ENCODE assay signal across 8 mouse cellular contexts in the genomic region with DNA sequence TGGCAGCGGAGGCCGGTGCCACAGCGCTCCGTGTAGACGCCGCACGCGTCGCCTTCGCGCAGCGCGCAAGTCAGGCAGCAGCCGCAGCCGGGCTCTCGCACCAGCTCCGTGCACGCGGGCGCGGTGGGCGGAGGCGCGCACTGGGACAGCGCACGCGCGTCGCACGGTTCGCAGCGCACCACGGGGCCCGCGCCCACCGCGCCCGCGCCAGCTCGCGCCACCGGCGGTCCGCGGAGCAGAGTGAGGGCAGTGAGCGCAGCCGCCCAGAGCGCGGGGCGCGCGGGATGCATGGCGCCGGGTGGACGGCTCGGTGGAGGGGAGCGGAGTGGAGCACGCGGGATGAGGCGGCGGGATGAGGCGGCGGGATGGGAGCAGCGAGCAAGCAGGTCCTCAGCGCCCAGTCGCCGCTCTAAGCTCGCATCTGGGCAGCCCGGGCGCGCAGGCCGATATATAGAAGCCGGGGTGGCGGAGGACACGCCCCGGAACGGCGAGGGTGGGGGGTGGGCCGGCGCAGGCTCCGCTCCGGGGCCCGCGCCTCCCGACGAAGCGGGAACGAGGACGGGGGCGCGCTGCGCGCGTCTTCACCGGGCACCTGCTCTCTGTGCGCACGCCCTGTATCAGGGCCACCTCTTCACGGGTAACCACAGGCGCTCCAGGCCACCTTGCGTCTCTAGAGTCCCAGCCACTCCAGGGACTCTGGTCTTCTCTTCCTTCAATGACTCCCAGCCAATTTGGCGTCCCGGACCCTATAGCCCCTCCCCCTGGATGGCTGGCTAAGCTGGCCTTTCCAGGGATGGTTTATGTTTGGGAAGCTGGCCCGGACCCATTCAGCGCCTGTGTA. TPM values are rescaled to one million over a fixed set of nuclear protein-coding genes. Genes with fewer than 3 reads are reported as not detected.
DNase-seq lines count a peak whose midpoint lies in the region; ATAC-seq and TF ChIP-seq lines count a peak whose summit lies in the region.

A gene (minus strand): TSS at position 423 of the 841 bp plus-strand sequence.

- DNase-seq in adrenal gland, postnatal 14 days = peak; percentile 52
- DNase-seq in forebrain, embryonic 10.5 days (ENCODE audit: extremely low spot score, low spot score) = peak; percentile 69
- DNase-seq in kidney, postnatal 36 days = peak; percentile 56 to 79
- DNase-seq in retina, postnatal 1 day = peak; percentile 77

- no peak within 1 kb of the TSS for H3K27ac ChIP-seq in ES-Bruce4 (ENCODE audit: insufficient read depth, low read length)
- H3K27ac ChIP-seq in forebrain, embryonic 10.5 days = peak within 1 kb of the TSS; percentile 89
- no peak within 1 kb of the TSS for H3K27ac ChIP-seq in heart, embryonic 12.5 days (ENCODE audit: poor library complexity, severe bottlenecking)
- 0 out of 2 replicates have a peak within 1 kb of the TSS, but pooled peaks have one; percentile 45 for H3K27ac ChIP-seq in liver, embryonic 12.5 days

- H3K27me3 ChIP-seq in ES-Bruce4 (ENCODE audit: control insufficient read depth, insufficient read depth, low read length, poor library complexity, severe bottlenecking) = no peaks in the 10 kb centered on the region; the same call in 1 of the 2 replicates
- peaks cover 47% of the 10 kb centered on the region for H3K27me3 ChIP-seq in forebrain, embryonic 10.5 days (ENCODE audit: poor library complexity, severe bottlenecking)
- peaks cover 34% of the 10 kb centered on the region for H3K27me3 ChIP-seq in heart, embryonic 12.5 days (replicated peaks)
- peaks cover 57% of the 10 kb centered on the region for H3K27me3 ChIP-seq in liver, embryonic 12.5 days (replicated peaks)

- peak within 1 kb of the TSS; percentile 81 for H3K4me3 ChIP-seq in ES-Bruce4 (ENCODE audit: low read depth, low read length)
- peak within 1 kb of the TSS; percentile 73 for H3K4me3 ChIP-seq in forebrain, embryonic 10.5 days
- H3K4me3 ChIP-seq in heart, embryonic 12.5 days = peak within 1 kb of the TSS; percentile 63
- H3K4me3 ChIP-seq in liver, embryonic 12.5 days = peak within 1 kb of the TSS; percentile 52

- H3K4me1 ChIP-seq in ES-Bruce4 (ENCODE audit: control insufficient read depth, insufficient read depth, low read length) = no peaks in the 10 kb centered on the region
- peaks cover 42% of the 10 kb centered on the region for H3K4me1 ChIP-seq in forebrain, embryonic 10.5 days
- peaks cover 27% of the 10 kb centered on the region for H3K4me1 ChIP-seq in heart, embryonic 12.5 days (replicated peaks)
- H3K4me1 ChIP-seq in liver, embryonic 12.5 days = 0 out of 2 replicates have a peak, but pooled peaks cover 6% of the 10 kb centered on the region

- WGBS in forebrain, embryonic 10.5 days = 2% methylated on average over 102 of the region's 104 CpGs
- under 1% methylated on average over 103 of the region's 104 CpGs for WGBS in heart, embryonic 12.5 days
- under 1% methylated on average over 85 of the region's 104 CpGs for WGBS in liver, embryonic 12.5 days (ENCODE audit: insufficient replicate concordance)

- H3K9me3 ChIP-seq in ES-Bruce4 (replicated peaks; ENCODE audit: control insufficient read depth, insufficient read depth, low read length, poor library complexity, severe bottlenecking) = no peaks in the 10 kb centered on the region
- no peaks in the 10 kb centered on the region for H3K9me3 ChIP-seq in forebrain, embryonic 10.5 days
- no peaks in the 10 kb centered on the region for H3K9me3 ChIP-seq in heart, embryonic 12.5 days (replicated peaks)
- H3K9me3 ChIP-seq in liver, embryonic 12.5 days (replicated peaks) = no peaks in the 10 kb centered on the region

- peak within 1 kb of the TSS; percentile 95 for H3K4me2 ChIP-seq in heart, embryonic 12.5 days
- H3K4me2 ChIP-seq in liver, embryonic 12.5 days = peak within 1 kb of the TSS; percentile 68

- TF ChIP-seq CTCF in ES-Bruce4 (IDR thresholded peaks at IDR 0.05; ENCODE audit: low read depth, low read length) = no peak

- no peak for TF ChIP-seq EP300 in ES-Bruce4 (IDR thresholded peaks at IDR 0.05; ENCODE audit: insufficient read depth, low read depth, low read length)

- no peak for TF ChIP-seq POLR2A in ES-Bruce4 (IDR thresholded peaks at IDR 0.05; ENCODE audit: insufficient read depth, low read length)

- H3K36me3 ChIP-seq in ES-Bruce4 (ENCODE audit: control insufficient read depth, insufficient read depth, low read length, poor library complexity, severe bottlenecking) = 0 out of 2 replicates have a peak, but pooled peaks cover 3% of the 10 kb centered on the region
- H3K36me3 ChIP-seq in forebrain, embryonic 10.5 days (replicated peaks) = peaks cover 9% of the 10 kb centered on the region
- H3K36me3 ChIP-seq in heart, embryonic 12.5 days = no peaks in the 10 kb centered on the region
- no peaks in the 10 kb centered on the region for H3K36me3 ChIP-seq in liver, embryonic 12.5 days

- ATAC-seq in heart, embryonic 12.5 days (ENCODE audit: insufficient number of reproducible peaks, low FRiP score) = peak; percentile 70
- ATAC-seq in liver, embryonic 12.5 days = peak; percentile 42
- no peak for ATAC-seq in monocyte, adult 5-6 weeks (replicated peaks; ENCODE audit: insufficient number of reproducible peaks, low FRiP score, low TSS enrichment, poor library complexity, severe bottlenecking)

- H3K9ac ChIP-seq in ES-Bruce4 (ENCODE audit: low read depth, poor library complexity, severe bottlenecking) = peak within 1 kb of the TSS; percentile 91
- peak within 1 kb of the TSS; percentile 60 for H3K9ac ChIP-seq in heart, embryonic 12.5 days
- no peak within 1 kb of the TSS; the same call in 1 of the 2 replicates for H3K9ac ChIP-seq in liver, embryonic 12.5 days

RNA-seq across cellular contexts. Expression of the gene that starts here (rescaled TPM):
- 165 and 168 TPM in 2 replicates for polyA plus RNA-seq in ES-Bruce4 (2011; ENCODE audit: insufficient read depth, insufficient read length, low read depth, missing spikeins)
- total RNA-seq in adrenal gland, postnatal 14 days (2021) = 65.5 and 97.6 TPM in 2 replicates
- polyA plus RNA-seq in forebrain, embryonic 10.5 days (2016; fragmentation: Nextera tagmentation; extraction: Ambion mirVana) = 16.4 and 16.6 TPM in 2 replicates
- 24.4 and 24.6 TPM in 2 replicates for polyA plus RNA-seq in heart, embryonic 12.5 days (2016; fragmentation: Nextera tagmentation; extraction: Ambion mirVana)
- polyA plus RNA-seq in liver, embryonic 12.5 days (2016; fragmentation: Nextera tagmentation; extraction: Ambion mirVana) = 42.6 and 43.2 TPM in 2 replicates
- not detected in 3 replicates for total RNA-seq in monocyte, adult 5-6 weeks (2017)

Comparison
In these comparisons a context has a peak if more than half of its experiments do, and no peak if none do; other contexts are left out.
1. RNA of the gene that starts here (total RNA-seq): 65.5 to 97.6 TPM in adrenal gland, postnatal 14 days; not detected in monocyte, adult 5-6 weeks; every median in the first group is over 10 times any median in the second.
2. H3K27ac ChIP-seq: peak in forebrain, embryonic 10.5 days (single experiment) and liver, embryonic 12.5 days (single experiment); none in ES-Bruce4 (single experiment) and heart, embryonic 12.5 days (single experiment).
3. Peak in every context shown above with its lines, with median percentiles within 50 percentile points of each other: H3K4me3 ChIP-seq and DNase-seq.